Mouse (Mus musculus): ENCODE data around the gene Zfp36l2. TPM values are rescaled to one million over a fixed set of nuclear protein-coding genes. Genes with fewer than 3 reads are reported as not detected.
"Not testable (repeated sequence)": the region's sequence is repeated elsewhere in the genome, so short reads cannot be mapped to it uniquely, and the experiment has no call there.

The Zfp36l2 gene
- 171 and 187 TPM in 2 replicates for polyA plus RNA-seq (2011; ENCODE audit: insufficient read length, low read depth, missing spikeins)

DNA sequence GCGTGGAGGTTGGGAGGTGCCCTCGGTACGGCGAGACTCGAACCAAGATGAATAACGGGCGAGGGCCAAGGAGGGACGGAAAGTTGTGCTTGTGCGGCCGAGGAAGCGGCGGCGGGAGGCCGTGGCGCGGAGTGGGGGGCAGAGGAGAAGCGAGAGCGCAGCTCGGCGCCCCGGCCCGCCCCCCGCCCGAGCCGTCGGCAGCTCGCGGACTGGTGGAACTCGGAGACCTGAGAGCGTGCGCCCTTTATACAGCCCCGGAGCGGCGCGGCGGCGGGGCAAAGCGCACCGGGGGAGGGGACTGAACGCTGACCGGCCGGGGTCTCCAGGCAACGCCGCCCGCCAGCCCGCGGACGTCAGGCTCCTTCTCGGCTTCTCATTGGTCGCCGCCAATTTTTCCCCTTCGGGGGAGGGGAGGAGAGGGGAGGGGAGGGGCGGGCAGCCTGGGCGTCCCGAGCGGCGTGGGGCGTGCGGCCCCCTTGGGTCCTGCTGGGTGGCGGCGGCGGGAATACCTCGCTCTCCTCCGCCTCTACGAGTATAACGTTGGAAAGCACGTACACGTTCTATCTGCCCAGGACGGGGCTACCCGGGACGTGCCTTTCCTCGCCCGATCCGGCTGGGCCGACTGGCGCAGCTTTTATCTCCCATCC lies at the start of gene Zfp36l2:
TSS of gene Zfp36l2 (minus strand) at position 221 of the 647 bp plus-strand sequence.
- TF ChIP-seq POLR2A (IDR thresholded peaks at IDR 0.05; ENCODE audit: low read depth, low read length) (peak; percentile 97), CTCF (IDR thresholded peaks at IDR 0.05; ENCODE audit: borderline replicate concordance, insufficient read depth, low read length) (no peak)
- H3K4me3 ChIP-seq (ENCODE audit: insufficient read depth, low read length), result peak within 1 kb of the TSS; percentile 88
- H3K4me1 ChIP-seq (ENCODE audit: control insufficient read depth, insufficient read depth, low read length), result 0 out of 2 replicates have a peak, but pooled peaks cover 7% of the 10 kb centered on the region
- H3K27ac ChIP-seq (ENCODE audit: insufficient read depth, low read length), result peak within 1 kb of the TSS; percentile 95

DNA sequence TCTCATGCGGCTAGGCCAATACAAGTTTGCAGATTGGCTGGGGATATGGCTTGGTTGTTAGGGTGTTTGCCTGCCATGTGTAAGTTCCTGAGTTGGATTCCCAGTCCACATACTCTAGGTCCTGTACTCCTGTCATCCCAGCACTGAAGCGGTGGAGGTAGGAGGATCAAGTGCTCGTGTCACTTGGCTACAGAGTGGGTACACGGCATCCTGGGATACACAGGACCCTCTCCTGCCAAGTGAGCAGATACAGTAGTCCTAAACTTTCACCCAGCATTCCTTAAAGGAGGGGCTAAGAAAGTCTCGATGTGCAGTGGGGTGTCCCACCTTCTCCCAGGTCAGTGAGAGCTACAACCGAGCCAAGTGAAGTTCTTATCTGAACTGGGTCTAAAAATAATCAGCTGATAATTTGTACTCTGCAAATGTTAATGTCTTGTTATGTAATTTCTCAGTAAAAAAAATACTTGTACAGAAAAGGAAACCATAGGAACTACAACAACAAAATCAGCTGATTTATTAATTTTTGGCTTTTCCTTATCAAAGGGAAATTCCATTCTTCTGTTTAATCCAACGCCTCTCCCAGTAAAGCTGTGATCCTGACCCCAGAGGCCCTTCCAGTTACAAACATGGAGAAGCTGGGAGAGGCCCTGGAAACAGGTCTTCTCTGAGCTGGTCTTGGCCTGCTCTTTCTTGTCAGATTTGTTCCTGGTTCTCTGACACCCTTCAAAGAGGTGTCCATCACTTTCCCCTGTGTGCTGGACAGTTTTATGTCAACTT lies 49.2 kb upstream of the Zfp36l2 start:
- TF ChIP-seq POLR2A (IDR thresholded peaks at IDR 0.05; ENCODE audit: low read depth, low read length) (no peak), CTCF (IDR thresholded peaks at IDR 0.05; ENCODE audit: borderline replicate concordance, insufficient read depth, low read length) (no peak)
- no peak overlapping the region for H3K27ac ChIP-seq (ENCODE audit: insufficient read depth, low read length)
- H3K4me3 ChIP-seq (ENCODE audit: insufficient read depth, low read length), result no peak overlapping the region
- no peaks in the 10 kb centered on the region for H3K4me1 ChIP-seq (ENCODE audit: control insufficient read depth, insufficient read depth, low read length)

DNA sequence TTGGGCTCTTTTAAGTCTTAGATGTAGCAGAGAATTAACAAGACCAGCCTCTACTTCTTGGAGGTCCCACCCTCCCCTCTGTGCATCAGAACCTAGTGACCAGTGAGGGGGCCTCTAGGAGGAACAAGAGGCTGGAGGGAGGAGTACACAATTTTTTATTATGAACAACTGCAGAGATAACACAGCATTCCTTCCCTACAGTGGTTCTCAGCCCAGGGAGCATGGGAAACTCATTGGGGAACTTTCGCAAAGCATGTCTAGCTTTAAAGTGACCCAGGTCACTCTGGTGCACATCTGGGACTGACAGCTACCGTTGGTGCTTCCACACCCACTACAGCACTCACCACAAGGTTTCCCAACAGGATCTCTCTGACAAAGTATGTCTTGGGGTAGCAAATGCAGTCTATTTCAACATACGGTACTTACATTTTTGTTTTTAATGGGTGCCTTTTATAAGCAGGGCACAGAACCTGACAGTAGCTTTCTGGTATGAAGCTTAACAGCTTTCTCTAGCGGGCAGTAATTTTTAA lies 47.7 kb upstream of the Zfp36l2 start:
- no peak for TF ChIP-seq CTCF (IDR thresholded peaks at IDR 0.05; ENCODE audit: borderline replicate concordance, insufficient read depth, low read length)
- no peak for TF ChIP-seq POLR2A (IDR thresholded peaks at IDR 0.05; ENCODE audit: low read depth, low read length)
- Histone ChIP-seq H3K4me1 (ENCODE audit: control insufficient read depth, insufficient read depth, low read length) (no peaks in the 10 kb centered on the region), H3K4me3 (ENCODE audit: insufficient read depth, low read length) (no peak overlapping the region), H3K27ac (ENCODE audit: insufficient read depth, low read length) (no peak overlapping the region)

- not testable (repeated sequence) for H3K27ac ChIP-seq (ENCODE audit: insufficient read depth, low read length); H3K4me1 ChIP-seq (ENCODE audit: control insufficient read depth, insufficient read depth, low read length); H3K4me3 ChIP-seq (ENCODE audit: insufficient read depth, low read length)
These were observed 47.0 kb upstream of the Zfp36l2 start for GRCm38 (mm10) chr17:84234785-84235184.

GRCm38 (mm10) chr17:84233758-84234157 lies 46.0 kb upstream of the Zfp36l2 start:
- Histone ChIP-seq H3K27ac (ENCODE audit: insufficient read depth, low read length) (no peak overlapping the region), H3K4me3 (ENCODE audit: insufficient read depth, low read length) (no peak overlapping the region), H3K4me1 (ENCODE audit: control insufficient read depth, insufficient read depth, low read length) (no peaks in the 10 kb centered on the region)
- no peak for TF ChIP-seq CTCF (IDR thresholded peaks at IDR 0.05; ENCODE audit: borderline replicate concordance, insufficient read depth, low read length)

GRCm38 (mm10) chr17:84231361-84231760 lies 43.6 kb upstream of the Zfp36l2 start:
- Histone ChIP-seq H3K4me1 (ENCODE audit: control insufficient read depth, insufficient read depth, low read length) (no peaks in the 10 kb centered on the region), H3K27ac (ENCODE audit: insufficient read depth, low read length) (no peak overlapping the region), H3K4me3 (ENCODE audit: insufficient read depth, low read length) (no peak overlapping the region)
- TF ChIP-seq CTCF (IDR thresholded peaks at IDR 0.05; ENCODE audit: borderline replicate concordance, insufficient read depth, low read length) (no peak), POLR2A (IDR thresholded peaks at IDR 0.05; ENCODE audit: low read depth, low read length) (no peak)

DNA sequence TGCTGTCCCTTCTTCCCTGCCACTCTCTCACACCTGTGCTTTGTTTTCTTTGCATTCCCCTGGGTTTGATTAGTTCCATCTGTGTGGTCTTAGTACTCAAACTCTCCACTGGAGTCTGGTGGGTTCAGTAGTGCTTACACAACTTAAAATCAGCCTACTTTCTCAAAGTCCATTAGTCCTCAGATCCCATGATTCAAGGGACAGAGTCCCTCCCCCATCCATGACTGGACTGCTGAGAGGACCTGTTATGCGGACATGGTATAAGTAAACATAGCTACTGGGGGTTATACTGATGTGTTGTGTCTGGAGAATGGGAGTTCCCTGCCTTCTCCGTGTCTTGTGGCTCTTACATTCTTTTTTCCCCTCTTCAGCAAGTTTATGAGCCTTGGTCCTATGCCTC lies 40.5 kb upstream of the Zfp36l2 start:
- no peak overlapping the region for H3K27ac ChIP-seq (ENCODE audit: insufficient read depth, low read length)
- TF ChIP-seq CTCF (IDR thresholded peaks at IDR 0.05; ENCODE audit: borderline replicate concordance, insufficient read depth, low read length) (no peak), POLR2A (IDR thresholded peaks at IDR 0.05; ENCODE audit: low read depth, low read length) (no peak)
- no peaks in the 10 kb centered on the region for H3K4me1 ChIP-seq (ENCODE audit: control insufficient read depth, insufficient read depth, low read length)
- no peak overlapping the region for H3K4me3 ChIP-seq (ENCODE audit: insufficient read depth, low read length)

GRCm38 (mm10) chr17:84226681-84227080 lies 38.9 kb upstream of the Zfp36l2 start:
- no peak overlapping the region for H3K4me3 ChIP-seq (ENCODE audit: insufficient read depth, low read length)
- H3K4me1 ChIP-seq (ENCODE audit: control insufficient read depth, insufficient read depth, low read length), result no peaks in the 10 kb centered on the region
- H3K27ac ChIP-seq (ENCODE audit: insufficient read depth, low read length), result no peak overlapping the region
- TF ChIP-seq CTCF (IDR thresholded peaks at IDR 0.05; ENCODE audit: borderline replicate concordance, insufficient read depth, low read length) (no peak), POLR2A (IDR thresholded peaks at IDR 0.05; ENCODE audit: low read depth, low read length) (no peak)

GRCm38 (mm10) chr17:84226231-84226630 lies 38.5 kb upstream of the Zfp36l2 start:
- Histone ChIP-seq H3K27ac (ENCODE audit: insufficient read depth, low read length) (no peak overlapping the region), H3K4me3 (ENCODE audit: insufficient read depth, low read length) (no peak overlapping the region), H3K4me1 (ENCODE audit: control insufficient read depth, insufficient read depth, low read length) (no peaks in the 10 kb centered on the region)
- TF ChIP-seq CTCF (IDR thresholded peaks at IDR 0.05; ENCODE audit: borderline replicate concordance, insufficient read depth, low read length) (no peak), POLR2A (IDR thresholded peaks at IDR 0.05; ENCODE audit: low read depth, low read length) (no peak)

- Histone ChIP-seq H3K27ac (ENCODE audit: insufficient read depth, low read length) (no peak overlapping the region), H3K4me3 (ENCODE audit: insufficient read depth, low read length) (no peak overlapping the region), H3K4me1 (ENCODE audit: control insufficient read depth, insufficient read depth, low read length) (no peaks in the 10 kb centered on the region)
- TF ChIP-seq POLR2A (IDR thresholded peaks at IDR 0.05; ENCODE audit: low read depth, low read length) (no peak), CTCF (IDR thresholded peaks at IDR 0.05; ENCODE audit: borderline replicate concordance, insufficient read depth, low read length) (no peak)
These were observed 36.6 kb upstream of the Zfp36l2 start for GRCm38 (mm10) chr17:84224217-84224887.

DNA sequence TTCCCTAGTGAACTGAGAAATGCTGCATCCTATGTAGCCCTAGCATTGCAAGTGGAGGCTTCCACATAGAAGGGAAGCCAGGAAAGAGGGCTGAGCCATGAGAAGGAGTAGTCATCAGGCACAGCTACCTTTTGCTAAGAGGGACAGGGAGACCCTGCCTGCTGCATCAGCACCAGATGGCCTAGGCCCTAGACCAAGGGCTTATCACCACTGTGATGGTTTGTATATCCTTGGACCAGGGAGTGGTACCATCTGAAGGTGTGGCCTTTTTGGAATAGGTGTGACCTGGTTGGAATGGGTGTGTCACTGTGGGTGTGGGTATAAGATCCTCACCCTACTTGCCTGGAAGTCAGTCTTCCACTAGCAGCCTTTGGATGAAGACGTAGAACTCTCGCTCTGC lies 31.1 kb upstream of the Zfp36l2 start:
- not testable (repeated sequence) for H3K27ac ChIP-seq (ENCODE audit: insufficient read depth, low read length); H3K4me1 ChIP-seq (ENCODE audit: control insufficient read depth, insufficient read depth, low read length); H3K4me3 ChIP-seq (ENCODE audit: insufficient read depth, low read length)

Measured in embryonic fibroblast, embryonic 13.5 days (primary cell).